Mouse (Mus musculus): ENCODE results near the gene Igfbp7. TPM values are rescaled to one million over a fixed set of nuclear protein-coding genes. Genes with fewer than 3 reads are reported as not detected.

Igfbp7 gene
- polyA plus RNA-seq, 1 experiment from 2014 or later = 35.8 TPM

GRCm38 (mm10) chr5:77402901-77403300 lies 4.9 kb downstream of the Igfbp7 start:
- Histone ChIP-seq H3K27me3 (peaks cover 44% of the 10 kb centered on the region), H3K9ac (replicated peaks) (no peak overlapping the region), H3K9me3 (no peaks in the 10 kb centered on the region), H3K4me2 (replicated peaks) (no peak overlapping the region), H3K27ac (replicated peaks) (no peak overlapping the region), H3K36me3 (no peaks in the 10 kb centered on the region), H3K4me3 (no peak overlapping the region), H3K4me1 (peaks cover 7% of the 10 kb centered on the region; the same call in 1 of the 2 replicates)
- 91% methylated on average over 5 of the region's 5 CpGs for WGBS
- no peak for ATAC-seq (ENCODE audit: low FRiP score, low read depth)

DNA sequence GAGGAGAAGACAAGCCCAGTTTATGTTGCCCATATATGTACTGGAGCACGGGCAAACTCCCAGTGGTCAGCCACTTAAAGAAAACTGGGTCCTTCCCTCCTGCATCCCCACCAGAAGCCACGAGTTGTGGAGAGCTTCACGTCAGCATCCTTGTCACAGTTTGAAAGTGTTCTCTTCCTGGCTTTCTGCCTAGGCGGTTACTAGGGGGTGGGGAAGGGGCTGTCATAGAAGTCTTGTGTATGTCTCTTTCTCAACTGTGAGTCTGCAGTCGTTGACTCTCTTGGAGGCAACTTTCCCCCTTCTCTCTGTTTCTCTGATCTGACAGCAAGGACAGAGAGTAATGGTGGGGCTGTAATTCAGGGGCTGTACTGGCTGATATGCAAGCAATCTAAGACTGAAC lies 5.7 kb downstream of the Igfbp7 start:
- no peaks in the 10 kb centered on the region for H3K9me3 ChIP-seq
- ATAC-seq (ENCODE audit: low FRiP score, low read depth) = no peak
- no peaks in the 10 kb centered on the region for H3K36me3 ChIP-seq
- no peak overlapping the region for H3K4me3 ChIP-seq
- H3K9ac ChIP-seq (replicated peaks) = no peak overlapping the region
- peaks cover 5% of the 10 kb centered on the region; the same call in 1 of the 2 replicates for H3K4me1 ChIP-seq
- 71% methylated on average over 5 of the region's 5 CpGs for WGBS
- peaks cover 37% of the 10 kb centered on the region for H3K27me3 ChIP-seq
- no peak overlapping the region for H3K4me2 ChIP-seq (replicated peaks)
- no peak overlapping the region for H3K27ac ChIP-seq (replicated peaks)

- no peak for ATAC-seq (ENCODE audit: low FRiP score, low read depth)
- no peaks in the 10 kb centered on the region for H3K36me3 ChIP-seq
- 81% methylated on average over 6 of the region's 6 CpGs for WGBS
- no peak overlapping the region for H3K27ac ChIP-seq (replicated peaks)
- peaks cover 5% of the 10 kb centered on the region; the same call in 1 of the 2 replicates for H3K4me1 ChIP-seq
- H3K4me3 ChIP-seq = no peak overlapping the region
- H3K4me2 ChIP-seq (replicated peaks) = no peak overlapping the region
- H3K9me3 ChIP-seq = no peaks in the 10 kb centered on the region
- H3K27me3 ChIP-seq = peaks cover 28% of the 10 kb centered on the region
- no peak overlapping the region for H3K9ac ChIP-seq (replicated peaks)
These were observed 7.0 kb downstream of the Igfbp7 start for GRCm38 (mm10) chr5:77400823-77401222.

- Histone ChIP-seq H3K27ac (replicated peaks) (no peak overlapping the region), H3K36me3 (no peaks in the 10 kb centered on the region), H3K4me1 (peaks cover 5% of the 10 kb centered on the region; the same call in 1 of the 2 replicates), H3K4me2 (replicated peaks) (no peak overlapping the region), H3K9ac (replicated peaks) (no peak overlapping the region), H3K4me3 (no peak overlapping the region), H3K27me3 (peaks cover 22% of the 10 kb centered on the region), H3K9me3 (no peaks in the 10 kb centered on the region)
- WGBS = 84% methylated on average over 7 of the region's 7 CpGs
- ATAC-seq (ENCODE audit: low FRiP score, low read depth) = no peak
These were observed 7.7 kb downstream of the Igfbp7 start for GRCm38 (mm10) chr5:77400151-77400550.

DNA sequence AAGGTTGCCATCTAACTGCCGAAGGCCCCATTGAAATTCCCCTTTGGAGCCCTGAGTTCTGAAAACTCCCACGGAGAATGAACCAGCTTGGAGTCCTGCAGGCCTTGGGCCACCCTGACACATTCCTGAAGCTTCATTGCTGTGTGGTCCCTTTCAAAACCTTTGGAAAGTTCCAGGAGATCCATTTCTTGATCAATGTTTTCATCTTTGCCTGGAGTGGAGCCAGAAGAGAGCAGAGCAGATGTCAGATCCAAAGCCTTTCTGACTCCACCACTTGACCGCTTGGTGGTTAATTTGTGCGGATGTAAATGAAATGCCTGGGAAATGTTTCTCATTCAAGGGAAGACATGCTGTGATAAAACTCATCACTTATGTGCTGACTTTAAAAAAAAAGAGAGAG lies 8.8 kb downstream of the Igfbp7 start:
- H3K4me2 ChIP-seq (replicated peaks) = no peak overlapping the region

GRCm38 (mm10) chr5:77398285-77399057 lies 9.4 kb downstream of the Igfbp7 start:
- 49% methylated on average over 14 of the region's 14 CpGs for WGBS
- no peaks in the 10 kb centered on the region for H3K36me3 ChIP-seq
- no peaks in the 10 kb centered on the region for H3K9me3 ChIP-seq
- peaks cover 16% of the 10 kb centered on the region for H3K27me3 ChIP-seq
- ATAC-seq (ENCODE audit: low FRiP score, low read depth) = peak; percentile 56; the same call in 1 of the 2 replicates
- no peak overlapping the region for H3K27ac ChIP-seq (replicated peaks)
- no peak overlapping the region for H3K4me2 ChIP-seq (replicated peaks)
- peaks cover 12% of the 10 kb centered on the region; the same call in 1 of the 2 replicates for H3K4me1 ChIP-seq
- H3K9ac ChIP-seq (replicated peaks) = no peak overlapping the region
- no peak overlapping the region for H3K4me3 ChIP-seq

More for the DNA sequence above, 8.8 kb downstream of the Igfbp7 start:
- H3K4me1 ChIP-seq = peaks cover 7% of the 10 kb centered on the region; the same call in 1 of the 2 replicates
- peaks cover 16% of the 10 kb centered on the region for H3K27me3 ChIP-seq
- no peak overlapping the region for H3K9ac ChIP-seq (replicated peaks)
- no peaks in the 10 kb centered on the region for H3K36me3 ChIP-seq
- H3K9me3 ChIP-seq = no peaks in the 10 kb centered on the region
- H3K4me3 ChIP-seq = no peak overlapping the region
- no peak overlapping the region for H3K27ac ChIP-seq (replicated peaks)
- 53% methylated on average over 4 of the region's 4 CpGs for WGBS
- no peak; the same call in 1 of the 2 replicates for ATAC-seq (ENCODE audit: low FRiP score, low read depth)

DNA sequence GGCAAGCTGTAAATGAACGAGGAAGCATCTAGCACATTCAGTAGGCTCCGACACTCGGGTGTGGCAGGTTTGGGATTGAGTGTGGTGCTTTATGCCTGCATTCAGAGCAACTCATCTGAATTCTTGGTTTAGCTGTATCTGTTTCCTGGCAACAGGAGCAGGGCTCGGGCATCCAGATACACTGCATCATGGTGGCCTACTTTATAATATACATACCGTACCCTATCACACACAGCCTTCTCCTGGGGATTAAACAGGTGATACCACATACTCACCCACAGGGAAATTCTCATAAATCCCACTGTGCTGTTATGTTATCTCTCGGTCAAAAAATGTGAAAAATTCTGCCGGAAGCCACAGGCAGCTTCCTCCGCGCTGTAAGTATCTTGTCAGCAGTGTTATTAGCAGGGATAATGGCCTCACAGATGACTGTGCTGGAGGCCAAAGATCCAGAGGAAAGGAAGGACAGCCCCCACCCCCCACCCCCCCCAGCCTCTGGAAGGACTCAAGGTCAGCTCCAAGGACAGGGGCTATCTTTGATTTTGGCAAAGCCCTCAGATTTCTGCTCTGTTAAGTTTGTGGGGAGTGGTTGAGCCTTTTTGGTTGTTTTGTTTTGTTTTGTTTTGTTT lies 13.7 kb downstream of the Igfbp7 start:
- Histone ChIP-seq H3K9ac (replicated peaks) (no peak overlapping the region), H3K4me1 (peaks cover 12% of the 10 kb centered on the region; the same call in 1 of the 2 replicates), H3K27me3 (peaks cover 6% of the 10 kb centered on the region; the same call in 1 of the 2 replicates), H3K4me2 (replicated peaks) (no peak overlapping the region), H3K9me3 (no peaks in the 10 kb centered on the region), H3K4me3 (no peak overlapping the region), H3K36me3 (no peaks in the 10 kb centered on the region), H3K27ac (replicated peaks) (no peak overlapping the region)
- ATAC-seq (ENCODE audit: low FRiP score, low read depth) = no peak
- WGBS = 51% methylated on average over 9 of the region's 9 CpGs

- Histone ChIP-seq H3K4me2 (replicated peaks) (no peak overlapping the region), H3K9ac (replicated peaks) (no peak overlapping the region), H3K9me3 (no peaks in the 10 kb centered on the region), H3K27ac (replicated peaks) (no peak overlapping the region), H3K4me3 (no peak overlapping the region), H3K27me3 (peaks cover 7% of the 10 kb centered on the region; the same call in 1 of the 2 replicates), H3K4me1 (0 out of 2 replicates have a peak, but pooled peaks cover 12% of the 10 kb centered on the region), H3K36me3 (no peaks in the 10 kb centered on the region)
- WGBS = 84% methylated on average over 10 of the region's 10 CpGs
- ATAC-seq (ENCODE audit: low FRiP score, low read depth) = no peak
These were observed 14.7 kb downstream of the Igfbp7 start for GRCm38 (mm10) chr5:77393094-77393619.

- no peaks in the 10 kb centered on the region for H3K9me3 ChIP-seq
- H3K36me3 ChIP-seq = no peaks in the 10 kb centered on the region
- WGBS = 85% methylated on average over 2 of the region's 2 CpGs
- H3K27ac ChIP-seq (replicated peaks) = no peak overlapping the region
- no peak overlapping the region for H3K9ac ChIP-seq (replicated peaks)
- H3K4me1 ChIP-seq = 0 out of 2 replicates have a peak, but pooled peaks cover 8% of the 10 kb centered on the region
- ATAC-seq (ENCODE audit: low FRiP score, low read depth) = no peak
- H3K27me3 ChIP-seq = 0 out of 2 replicates have a peak, but pooled peaks cover 4% of the 10 kb centered on the region
- H3K4me3 ChIP-seq = no peak overlapping the region
- H3K4me2 ChIP-seq (replicated peaks) = no peak overlapping the region
These were observed 17.6 kb downstream of the Igfbp7 start for GRCm38 (mm10) chr5:77390272-77390671.

DNA sequence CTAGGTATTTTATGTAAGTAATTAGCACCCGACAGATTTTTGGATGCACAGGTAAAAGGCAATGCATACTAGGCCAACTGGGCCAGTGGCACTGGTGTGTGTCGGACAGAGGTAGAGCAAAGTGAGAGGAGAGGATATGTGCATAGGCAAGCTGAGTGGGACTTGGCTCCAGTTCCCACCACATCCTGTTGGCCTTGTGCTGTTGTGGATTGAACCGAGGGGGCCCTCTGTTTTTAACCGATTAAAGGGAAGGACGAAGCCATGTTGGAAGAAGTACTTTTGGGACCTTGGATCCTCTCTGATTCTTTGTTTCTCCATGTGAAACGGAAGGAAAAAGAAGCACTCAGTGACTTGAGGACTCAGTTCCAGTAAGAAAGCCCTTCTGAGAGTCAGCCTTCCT lies 19.5 kb downstream of the Igfbp7 start:
- no peaks in the 10 kb centered on the region for H3K9me3 ChIP-seq
- H3K4me2 ChIP-seq (replicated peaks) = no peak overlapping the region
- ATAC-seq (ENCODE audit: low FRiP score, low read depth) = no peak
- 0 out of 2 replicates have a peak, but pooled peaks cover 4% of the 10 kb centered on the region for H3K27me3 ChIP-seq
- no peaks in the 10 kb centered on the region for H3K4me1 ChIP-seq
- no peak overlapping the region for H3K27ac ChIP-seq (replicated peaks)
- 88% methylated on average over 6 of the region's 6 CpGs for WGBS
- no peaks in the 10 kb centered on the region for H3K36me3 ChIP-seq
- H3K9ac ChIP-seq (replicated peaks) = no peak overlapping the region
- H3K4me3 ChIP-seq = no peak overlapping the region

DNA sequence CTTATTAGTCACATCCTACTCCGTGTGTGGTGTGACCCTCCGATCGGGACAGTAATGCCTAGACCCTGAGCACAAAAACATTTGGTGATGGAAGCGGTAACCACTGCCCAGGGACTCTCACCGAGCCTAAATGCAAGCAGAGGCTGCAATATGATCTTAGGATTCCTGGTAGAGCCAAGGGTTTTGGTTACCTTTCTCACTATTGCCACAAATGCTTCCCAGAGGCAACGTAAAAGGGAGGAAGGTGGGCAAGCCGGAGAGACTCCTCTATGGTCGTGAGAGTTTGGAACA lies 20.5 kb downstream of the Igfbp7 start:
- Histone ChIP-seq H3K27ac (replicated peaks) (no peak overlapping the region), H3K4me2 (replicated peaks) (no peak overlapping the region), H3K4me1 (no peaks in the 10 kb centered on the region), H3K27me3 (0 out of 2 replicates have a peak, but pooled peaks cover 4% of the 10 kb centered on the region), H3K36me3 (no peaks in the 10 kb centered on the region), H3K9ac (replicated peaks) (no peak overlapping the region), H3K4me3 (no peak overlapping the region), H3K9me3 (no peaks in the 10 kb centered on the region)
- no peak for ATAC-seq (ENCODE audit: low FRiP score, low read depth)
- 85% methylated on average over 8 of the region's 8 CpGs for WGBS
